Mouse (Mus musculus): ENCODE measurements around the gene Gm10382.
"Not testable (repeated sequence)": the region's sequence is repeated elsewhere in the genome, so short reads cannot be mapped to it uniquely, and the experiment has no call there.

The Gm10382 gene

DNA sequence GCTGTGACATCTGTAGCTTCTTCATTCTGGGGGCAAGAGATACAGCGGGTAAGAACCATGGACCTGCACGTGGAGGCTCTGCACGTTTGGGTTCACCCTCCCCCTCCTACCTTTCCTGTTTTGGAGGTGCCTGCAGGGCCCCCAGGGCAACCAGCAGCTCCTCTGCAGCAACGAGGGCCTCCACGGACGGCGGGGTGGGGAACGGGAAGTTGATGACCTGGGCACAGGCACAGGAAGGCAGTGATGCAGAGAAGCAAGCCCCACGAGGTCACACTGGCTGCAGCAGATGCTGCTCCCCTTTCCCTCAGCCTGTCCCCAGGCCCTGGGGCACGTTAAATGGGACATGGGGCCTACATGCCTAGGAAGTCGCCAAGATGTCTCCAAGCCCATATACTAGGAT, 30.0 kb downstream of the Gm10382 start:
- no peak for DNase-seq

DNA sequence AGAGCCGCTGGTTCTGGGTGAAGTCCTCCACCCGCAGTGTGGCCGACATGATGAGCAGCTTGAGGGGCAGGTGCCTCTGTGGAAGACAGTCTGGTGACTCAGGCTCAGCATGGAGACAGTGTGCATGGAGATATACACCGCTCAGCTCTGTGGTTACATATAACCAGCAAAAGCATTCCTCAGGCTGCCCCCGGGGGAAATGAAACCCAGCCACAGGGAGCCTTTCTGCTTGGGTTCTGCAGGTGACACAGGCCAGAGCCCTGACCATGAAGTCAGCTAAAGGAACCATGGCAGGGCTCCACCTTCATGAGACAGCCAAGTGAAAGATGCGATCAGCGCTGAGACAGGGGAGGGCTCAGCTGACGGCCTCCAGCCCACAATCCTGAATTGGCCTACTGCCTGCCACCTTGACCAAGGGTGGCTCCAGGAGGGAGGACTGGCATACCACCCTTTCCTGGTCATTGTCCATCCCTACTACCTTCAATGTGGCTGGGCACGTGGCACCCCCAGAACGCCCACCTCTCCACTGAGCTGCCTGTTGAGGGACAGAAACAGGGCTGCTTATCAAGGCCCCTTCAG, 36.7 kb downstream of the Gm10382 start:
- no peak for DNase-seq

DNA sequence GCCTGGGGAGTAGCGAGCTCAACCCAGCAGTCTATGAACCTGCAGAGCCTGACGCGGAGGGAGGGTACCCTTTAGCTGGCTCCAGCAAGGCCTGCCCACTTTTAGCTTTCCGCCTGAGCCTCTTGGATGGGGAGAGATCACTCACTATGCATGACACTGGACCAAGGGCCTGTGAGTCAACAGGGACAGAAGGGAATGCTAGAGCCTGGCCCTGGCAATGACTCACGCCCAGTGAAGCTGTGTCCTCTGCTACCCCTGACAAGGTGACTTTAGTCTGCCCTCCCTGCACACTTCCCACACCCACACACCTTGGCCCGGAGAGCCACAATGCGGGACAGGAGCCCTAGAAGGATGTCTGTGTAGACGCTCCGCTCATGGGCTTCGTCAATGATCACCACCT, 37.2 kb downstream of the Gm10382 start:
- DNase-seq, result no peak

DNA sequence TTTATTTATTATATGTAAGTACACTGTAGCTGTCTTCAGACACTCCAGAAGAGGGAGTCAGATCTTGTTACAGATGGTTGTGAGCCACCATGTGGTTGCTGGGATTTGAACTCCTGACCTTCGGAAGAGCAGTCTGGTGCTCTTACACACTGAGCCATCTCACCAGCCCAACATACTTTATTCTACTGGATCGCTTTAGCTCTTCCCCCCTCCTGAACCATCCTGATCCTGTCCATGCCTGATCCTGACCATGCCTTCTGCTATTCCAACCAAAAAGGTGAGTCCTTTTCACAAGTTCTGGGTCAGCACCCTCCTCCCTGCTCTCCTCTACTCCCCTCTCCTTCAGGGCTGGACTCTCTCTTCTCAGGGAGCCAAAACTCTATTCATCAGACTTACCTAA, 43.2 kb downstream of the Gm10382 start:
- DNase-seq, result not testable (repeated sequence)

DNA sequence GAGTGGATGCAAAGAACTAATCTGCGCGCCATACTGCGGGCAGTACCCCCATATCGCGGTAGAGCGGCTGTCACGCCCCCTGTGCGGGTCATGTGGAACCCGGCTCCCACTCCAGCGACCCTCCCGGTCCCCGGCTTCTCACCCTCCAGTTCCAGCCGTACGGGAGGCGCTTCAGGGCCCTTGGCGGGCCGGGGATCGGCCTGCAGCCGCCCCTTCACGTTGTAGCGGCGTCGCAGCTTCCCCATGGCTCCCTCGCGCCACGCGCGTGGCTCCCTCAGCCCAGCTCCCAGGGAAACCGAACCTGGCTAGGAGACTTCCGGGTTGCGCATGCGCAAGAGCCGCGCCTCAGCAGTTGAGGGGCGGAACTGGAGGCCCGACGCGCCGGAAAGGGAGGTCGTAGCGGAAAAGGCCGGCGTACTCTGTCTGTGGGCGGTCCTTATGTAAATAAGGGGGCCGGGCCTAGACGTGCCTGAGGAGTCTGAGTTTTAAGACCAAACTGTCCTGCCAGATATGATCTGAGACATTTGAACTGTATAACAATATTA, 44.7 kb downstream of the Gm10382 start, which contains the start of gene Dhx37:
TSS of gene Dhx37 (minus strand) at position 329 of the 545 bp plus-strand sequence.
- peak; percentile 95 to 97 for DNase-seq

DNA sequence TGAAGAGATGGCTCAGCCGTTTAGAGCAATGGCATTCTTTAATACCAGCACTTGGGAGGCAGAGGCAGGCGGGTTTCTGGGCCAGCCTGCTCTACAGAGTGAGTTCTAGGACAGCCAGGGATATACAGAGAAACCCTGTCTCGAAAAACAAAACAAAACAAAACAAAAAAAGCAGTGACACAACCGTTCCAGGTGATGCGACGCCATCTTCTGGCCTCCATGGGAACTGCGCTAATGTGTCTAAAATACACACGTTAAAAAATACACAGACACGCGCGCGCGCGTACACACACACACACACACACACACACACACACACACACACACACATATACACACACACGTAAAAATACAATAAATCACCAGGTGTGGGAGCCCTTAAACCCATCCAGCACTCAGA, 45.2 kb downstream of the Gm10382 start:
- not testable (repeated sequence) for DNase-seq
